Mouse (Mus musculus): ENCODE results near the gene 4933402N03Rik. TPM values are rescaled to one million over a fixed set of nuclear protein-coding genes. Genes with fewer than 3 reads are reported as not detected.

Gene 4933402N03Rik
- not detected in 2 replicates for polyA plus RNA-seq (2021; fragmentation: Nextera tagmentation)
- long read RNA-seq, experiment 1 = 0 reads
- long read RNA-seq, experiment 2 = 0 reads

DNA sequence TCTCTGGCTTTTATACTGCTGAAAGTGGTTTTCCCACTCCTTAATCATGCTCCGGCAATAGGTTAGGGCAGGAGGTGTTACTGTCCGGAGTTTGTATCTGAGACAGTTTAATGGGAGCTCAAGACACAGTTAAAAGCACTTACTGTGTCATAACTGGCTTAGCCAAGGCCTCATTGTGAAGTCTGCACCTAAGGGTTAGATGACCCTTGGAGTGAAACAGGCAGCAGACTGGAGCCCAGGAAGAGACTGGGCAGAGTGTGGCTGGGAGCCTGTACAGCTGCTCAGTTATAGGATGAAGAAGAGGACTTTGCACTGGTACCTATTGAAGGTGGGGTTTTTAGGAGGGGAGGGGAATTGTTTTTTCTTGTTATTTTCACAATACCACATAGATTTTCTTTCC, at the start of gene 4933402N03Rik:
Gene 4933402N03Rik, minus strand, starts transcription at position 101 of the 400 bp plus-strand sequence.

DNA sequence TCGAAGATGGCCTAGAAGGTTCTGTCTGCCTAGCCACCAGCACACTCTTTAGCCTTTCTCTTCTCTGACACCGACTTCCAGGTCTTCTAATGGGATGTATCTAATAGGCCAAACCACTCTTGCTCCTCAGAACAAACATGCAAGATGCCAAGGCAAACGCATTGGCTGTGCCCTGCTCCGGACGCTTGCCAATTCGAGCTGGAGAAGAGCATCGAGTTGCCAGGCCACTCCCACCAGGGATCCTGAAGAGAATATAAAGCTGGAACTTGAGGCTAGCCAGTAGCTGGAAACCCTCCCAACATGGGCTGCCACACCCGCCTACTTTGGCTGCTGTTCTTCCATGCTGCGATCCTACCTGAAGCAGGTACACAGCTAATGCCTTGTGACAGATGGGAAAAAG, 28.0 kb upstream of the 4933402N03Rik start, which contains the start of gene 5430419D17Rik:
Gene 5430419D17Rik, plus strand, starts transcription at position 282 of the 400 bp plus-strand sequence.

Other genes starting within 250 kb of the 4933402N03Rik start
- 290 and 337 TPM in 2 replicates for gene Htra1, start 210.2 kb downstream of the 4933402N03Rik start, polyA plus RNA-seq (2021; fragmentation: Nextera tagmentation)
- gene Dmbt1, start 114.3 kb downstream of the 4933402N03Rik start, polyA plus RNA-seq (2021; fragmentation: Nextera tagmentation) = not detected in 2 replicates
- gene 5430419D17Rik, start 28.1 kb upstream of the 4933402N03Rik start, polyA plus RNA-seq (2021; fragmentation: Nextera tagmentation) = 0.03 TPM in 1 of 2 replicates, not detected in the other
- gene Cuzd1, start 176.0 kb upstream of the 4933402N03Rik start, polyA plus RNA-seq (2021; fragmentation: Nextera tagmentation) = 0.19 and 0.39 TPM in 2 replicates
- not detected in 2 replicates for gene Fam24b, start 183.2 kb upstream of the 4933402N03Rik start, polyA plus RNA-seq (2021; fragmentation: Nextera tagmentation)
- gene Fam24a, start 187.6 kb upstream of the 4933402N03Rik start, polyA plus RNA-seq (2021; fragmentation: Nextera tagmentation) = not detected in 2 replicates
- gene 2310057M21Rik, start 216.4 kb upstream of the 4933402N03Rik start, polyA plus RNA-seq (2021; fragmentation: Nextera tagmentation) = 18.8 and 23.7 TPM in 2 replicates
- 62.5 and 65.3 TPM in 2 replicates for gene Pstk, start 224.8 kb upstream of the 4933402N03Rik start, polyA plus RNA-seq (2021; fragmentation: Nextera tagmentation)